1 mouse cellular context compared by ENCODE assay signal in the genomic region with DNA sequence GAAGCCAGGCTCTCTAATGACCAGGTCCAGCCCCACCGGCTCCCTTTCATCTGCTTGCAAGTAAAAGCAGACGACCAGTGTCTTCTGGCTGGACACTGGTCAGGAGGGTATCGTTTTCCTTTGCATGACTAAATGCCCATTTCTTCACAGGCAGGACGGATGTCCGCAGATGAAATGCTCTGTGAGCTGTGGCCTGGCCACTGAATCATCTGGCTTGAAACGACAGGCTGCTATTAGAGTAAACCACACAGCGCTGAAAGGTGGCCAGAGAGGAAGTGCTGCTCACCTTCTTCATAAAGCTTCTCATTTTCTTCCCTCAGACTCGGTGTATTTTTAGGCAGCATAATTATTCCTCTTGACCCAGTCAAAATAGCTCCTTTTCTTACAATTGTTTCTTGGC.
TF ChIP-seq lines count a peak whose summit lies in the region.

No protein-coding gene starts in this region.

TF ChIP-seq in CH12.LX, 34 proteins besides CTCF, POLR2A, EP300 and RAD21 (continued from another document):
- TF ChIP-seq MAX (IDR thresholded peaks at IDR 0.05; ENCODE audit: low read length) (no peak), E2F4 (IDR thresholded peaks at IDR 0.05; ENCODE audit: insufficient replicate concordance, low read depth, low read length) (no peak), MYC (IDR thresholded peaks at IDR 0.05; ENCODE audit: low read depth, low read length) (no peak), ZMIZ1 (IDR thresholded peaks at IDR 0.05; ENCODE audit: low read depth, low read length) (no peak), ETS1 (conservative IDR thresholded peaks at IDR 0.05; ENCODE audit: low read depth, low read length) (no peak), NELFE (IDR thresholded peaks at IDR 0.05; ENCODE audit: low read depth, low read length) (no peak), USF1 (IDR thresholded peaks at IDR 0.05; ENCODE audit: low read depth, low read length) (no peak)
